Mouse (Mus musculus) frontal cortex, postnatal 36 days (tissue): ENCODE measurements around the gene Fkbp7.
"Not testable (repeated sequence)": the region's sequence is repeated elsewhere in the genome, so short reads cannot be mapped to it uniquely, and the experiment has no call there.

Experiments used
- DNase-seq, 2 experiments: peaks; one replicate each; pipeline ENCODE4 v3.0.0; 2022; ENCODE audit warnings: low spot score in 2 of 2

The Fkbp7 gene

DNA sequence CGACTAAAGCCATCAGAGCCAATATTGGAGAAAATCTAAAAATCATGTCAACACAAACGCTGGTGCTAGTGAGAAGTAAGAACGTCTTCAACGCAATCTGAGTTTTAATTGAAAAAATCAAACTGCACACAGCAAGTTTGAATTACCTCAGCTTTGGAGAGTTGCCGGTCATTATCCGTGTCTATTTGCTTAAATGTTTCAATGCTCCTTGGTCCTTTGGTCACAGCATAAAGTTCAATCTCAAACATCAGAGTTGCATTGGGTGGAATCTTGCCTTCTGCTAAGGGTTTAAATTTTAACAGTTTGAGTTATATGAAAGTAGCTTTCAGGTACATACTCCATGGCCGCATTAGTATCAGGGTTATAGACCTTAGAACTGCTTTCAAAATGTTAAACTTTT is 7.4 kb downstream of the Fkbp7 start:
- DNase-seq = no peak

DNA sequence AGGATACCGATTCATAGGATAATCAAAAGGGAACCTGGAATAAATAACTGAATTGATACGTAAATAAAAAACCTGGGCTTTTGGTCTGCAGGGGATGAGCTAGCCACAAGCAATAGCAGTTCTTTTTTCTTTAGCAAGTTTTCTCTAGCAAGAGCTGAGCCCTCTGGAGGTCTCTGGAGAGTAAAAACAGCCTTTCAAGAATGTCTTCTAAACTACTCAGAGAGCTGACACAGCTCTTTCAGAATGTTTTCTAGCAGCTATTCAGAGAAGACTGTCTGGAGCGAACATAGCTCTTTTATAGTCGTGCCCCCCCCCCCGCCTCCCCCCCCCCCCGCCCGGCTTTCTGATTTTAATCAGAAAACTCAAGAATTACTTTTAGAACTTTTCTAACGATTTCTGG is 13.5 kb downstream of the Fkbp7 start:
- no peak for DNase-seq

DNA sequence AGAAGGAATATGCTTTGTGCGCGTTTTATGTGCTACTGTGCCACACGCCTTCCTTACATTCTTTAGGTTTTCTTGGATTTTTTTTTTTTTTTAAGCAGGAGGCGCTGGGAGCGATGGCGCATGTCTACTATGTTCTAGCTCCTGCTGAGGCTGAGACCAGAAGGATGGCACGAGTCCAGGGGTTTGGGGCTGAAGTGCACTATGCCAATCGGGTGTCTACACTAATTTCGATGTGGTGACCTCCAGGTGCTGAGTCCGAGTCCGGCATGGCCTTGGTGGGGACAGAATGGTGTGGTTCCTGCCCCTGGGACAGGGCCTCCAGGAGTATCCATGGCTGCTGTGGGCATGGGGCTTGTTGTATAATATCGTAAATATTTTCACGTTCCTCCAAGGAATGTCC is 14.4 kb downstream of the Fkbp7 start:
- no peak for DNase-seq

DNA sequence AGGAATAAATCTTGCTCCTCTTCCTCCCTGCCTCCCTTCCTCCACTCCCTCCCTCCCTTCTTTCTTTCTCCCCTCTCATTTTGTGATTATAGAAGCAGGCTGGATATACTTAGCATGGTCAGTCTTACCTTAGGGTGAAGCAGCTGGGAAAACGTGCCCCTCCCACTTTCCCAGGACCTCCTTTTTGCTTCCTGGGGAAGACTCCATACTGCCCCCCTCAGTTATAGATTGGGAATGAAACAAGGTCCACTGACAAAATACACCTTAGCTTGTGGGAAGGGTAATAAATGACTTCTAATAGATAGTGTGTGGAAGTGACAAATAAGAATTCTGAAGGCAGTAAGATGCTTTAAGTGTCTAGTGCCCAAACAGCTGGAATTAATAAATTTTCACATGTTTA is 16.9 kb downstream of the Fkbp7 start:
- DNase-seq = no peak

GRCm38 (mm10) chr2:76655444-76655843 is 17.5 kb downstream of the Fkbp7 start:
- no peak for DNase-seq

DNA sequence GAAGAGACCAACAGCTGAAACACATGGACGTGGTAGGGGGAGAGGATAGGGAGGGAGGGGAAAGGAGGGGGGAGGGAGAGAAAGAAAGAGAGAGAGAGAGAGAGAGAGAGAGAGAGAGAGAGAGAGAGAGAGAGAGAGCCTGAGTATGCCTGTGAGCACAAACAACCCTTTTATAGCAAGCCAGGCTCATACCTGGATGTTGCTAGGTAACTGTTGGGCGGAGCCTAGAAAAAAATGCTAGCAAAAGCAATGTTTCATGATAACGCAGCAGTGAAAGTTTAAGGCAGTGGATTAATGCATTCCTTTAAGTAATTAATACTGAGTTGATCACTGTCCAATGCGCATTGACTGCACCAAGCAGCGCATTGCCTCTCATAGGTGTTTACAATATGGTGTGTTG is 18.3 kb downstream of the Fkbp7 start:
- no peak for DNase-seq

GRCm38 (mm10) chr2:76653070-76653469 is 19.8 kb downstream of the Fkbp7 start:
- DNase-seq = no peak

DNA sequence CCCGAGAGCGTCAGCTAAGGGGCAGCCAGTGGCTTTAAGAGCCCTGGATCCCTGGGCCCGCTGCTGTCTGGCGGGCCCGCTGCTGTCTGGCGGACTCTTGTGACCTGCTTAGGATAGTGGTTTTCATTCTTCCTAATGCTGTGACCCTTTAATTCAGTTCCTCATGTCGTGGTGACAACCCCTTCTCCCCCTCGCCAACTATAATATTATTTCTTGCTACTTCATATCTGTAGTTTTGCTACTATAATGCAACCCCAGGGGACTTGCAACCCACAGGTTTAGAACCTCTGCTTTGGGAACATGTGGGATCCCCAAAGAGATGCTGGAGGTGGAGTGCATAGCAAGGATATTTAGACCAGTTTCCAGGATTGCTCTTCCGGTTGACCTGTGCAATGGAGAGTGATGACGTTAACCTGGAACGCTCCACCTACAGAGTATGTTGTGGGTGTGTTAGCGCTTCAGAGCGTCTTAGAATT is 24.2 kb downstream of the Fkbp7 start:
- DNase-seq = no peak

GRCm38 (mm10) chr2:76647883-76648570 is 24.9 kb downstream of the Fkbp7 start, which contains the start of the genes Prkra and Pjvk:
Gene Prkra, minus strand, starts transcription at chr2:76648015.
Gene Pjvk, plus strand, starts transcription at chr2:76648476.
- peak; percentile 92 to 94 for DNase-seq

DNA sequence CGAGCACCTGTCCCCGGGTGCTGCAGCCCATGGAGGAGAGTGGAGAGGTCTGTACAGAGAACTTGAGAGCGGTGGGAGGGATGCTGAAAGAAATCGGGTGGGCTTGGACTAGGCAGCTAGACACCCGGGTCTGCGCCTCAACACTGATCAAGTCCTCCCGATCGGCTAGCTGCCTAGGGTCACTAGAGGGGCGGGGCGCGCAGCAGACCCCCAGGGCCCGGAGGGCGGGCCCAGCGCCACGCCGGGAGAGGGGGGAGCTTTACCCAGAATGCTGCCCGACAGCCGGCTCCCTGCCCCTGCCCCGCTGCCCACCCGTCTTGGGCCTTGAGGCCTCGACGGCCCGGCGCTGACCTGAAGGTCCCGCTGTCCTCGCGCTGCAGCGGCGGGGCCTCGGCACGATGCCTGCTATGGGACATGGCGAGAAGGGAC is 25.5 kb downstream of the Fkbp7 start:
- no peak for DNase-seq

- no peak for DNase-seq
These were observed 29.1 kb downstream of the Fkbp7 start for GRCm38 (mm10) chr2:76643801-76644200.

DNA sequence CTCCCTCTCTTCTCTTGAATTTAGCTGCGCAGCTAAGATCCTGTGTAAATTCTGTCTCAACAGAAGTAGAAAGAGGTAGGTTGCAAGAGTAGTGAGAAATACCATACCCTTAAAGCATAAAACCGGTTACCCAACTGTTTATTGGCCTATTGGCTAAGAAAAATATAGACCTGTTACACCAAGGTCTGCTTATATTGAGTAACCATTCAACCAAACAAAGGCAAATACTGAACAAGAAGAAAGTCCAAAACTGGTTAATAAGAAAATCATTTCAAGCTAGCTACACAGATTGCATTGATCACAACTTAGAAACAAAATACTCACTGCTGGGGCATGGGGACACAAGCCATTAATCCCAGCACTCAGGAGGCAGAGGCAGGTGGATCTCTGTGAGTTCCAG is 33.3 kb downstream of the Fkbp7 start:
- no peak for DNase-seq

DNA sequence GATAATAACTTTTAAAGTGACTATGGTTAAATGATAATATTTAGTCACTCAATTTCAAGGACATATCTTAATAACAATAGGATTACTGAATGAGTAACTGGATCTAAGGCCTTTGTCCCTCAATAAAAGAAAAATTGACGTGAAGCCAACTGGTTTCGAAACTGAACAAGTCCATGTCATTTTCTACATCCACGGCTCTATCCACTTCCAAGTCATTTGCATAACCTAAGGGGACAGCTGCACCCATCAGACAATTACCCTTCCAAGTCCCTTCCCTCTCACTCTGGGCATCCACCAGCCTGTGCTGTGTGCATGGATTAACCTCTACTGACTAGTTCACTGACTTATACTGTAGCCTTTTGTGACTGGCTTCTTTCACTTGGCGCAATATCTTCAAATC is 41.3 kb downstream of the Fkbp7 start:
- no peak for DNase-seq

- no peak for DNase-seq
These were observed 42.6 kb downstream of the Fkbp7 start for GRCm38 (mm10) chr2:76630293-76630692.

GRCm38 (mm10) chr2:76622316-76622715 is 50.6 kb downstream of the Fkbp7 start:
- not testable (repeated sequence) for DNase-seq

DNA sequence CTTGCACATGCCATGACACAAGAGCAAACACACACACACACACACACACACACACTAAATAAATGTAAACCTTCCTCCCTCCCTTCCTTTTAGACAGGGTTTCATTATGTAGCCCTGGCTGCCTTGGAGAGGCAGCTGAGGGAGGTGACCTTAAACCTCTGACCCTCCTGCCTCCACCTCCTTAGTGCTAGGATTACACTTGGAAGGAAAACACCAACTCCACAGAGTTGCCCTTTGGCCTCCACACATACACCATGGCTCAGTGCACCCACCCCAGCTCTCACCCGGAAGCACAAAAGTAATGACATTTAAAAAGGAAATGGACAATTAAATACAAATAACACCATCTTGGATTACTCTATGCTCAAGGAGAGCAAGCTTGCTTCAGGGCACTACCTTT is 51.2 kb downstream of the Fkbp7 start:
- DNase-seq = no peak

DNA sequence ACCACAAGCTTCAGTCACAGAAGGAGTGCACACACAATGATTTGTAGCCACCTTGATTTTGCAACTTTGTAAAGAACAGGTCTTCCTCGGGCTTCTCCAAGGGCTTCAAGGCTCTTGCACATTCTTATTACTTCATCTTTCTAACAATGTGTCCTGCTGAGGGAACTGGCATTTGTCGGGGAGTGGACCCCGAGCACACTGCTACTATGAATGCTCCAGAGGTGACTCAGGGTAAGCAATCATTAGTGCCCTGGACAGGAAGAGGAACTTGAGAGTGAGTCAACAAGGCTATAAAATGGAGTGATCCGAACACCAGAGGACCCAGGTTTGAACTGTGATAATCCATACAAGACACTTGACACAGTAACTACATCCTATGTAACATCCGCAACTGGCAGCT is 52.7 kb downstream of the Fkbp7 start:
- no peak for DNase-seq

DNA sequence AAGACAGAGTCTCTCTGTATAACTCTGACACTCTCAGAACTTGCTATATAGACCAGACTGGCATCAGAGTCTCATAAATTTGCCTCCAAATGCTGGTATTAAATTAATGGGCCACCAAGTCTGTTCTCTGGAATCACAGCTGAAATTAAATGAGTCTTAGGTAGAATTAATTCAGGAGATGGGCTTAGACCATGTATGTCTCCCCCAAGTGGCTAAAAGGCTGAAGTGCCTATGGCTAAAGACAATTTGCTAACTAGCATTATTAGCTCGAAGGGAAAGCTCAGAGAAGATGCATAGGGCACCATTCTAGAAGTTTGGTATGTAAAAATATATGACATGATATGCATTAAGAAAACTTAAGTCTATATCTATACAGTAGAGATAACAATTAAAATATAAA is 54.8 kb downstream of the Fkbp7 start:
- DNase-seq = peak; percentile 14 to 53
